In the genomic region with DNA sequence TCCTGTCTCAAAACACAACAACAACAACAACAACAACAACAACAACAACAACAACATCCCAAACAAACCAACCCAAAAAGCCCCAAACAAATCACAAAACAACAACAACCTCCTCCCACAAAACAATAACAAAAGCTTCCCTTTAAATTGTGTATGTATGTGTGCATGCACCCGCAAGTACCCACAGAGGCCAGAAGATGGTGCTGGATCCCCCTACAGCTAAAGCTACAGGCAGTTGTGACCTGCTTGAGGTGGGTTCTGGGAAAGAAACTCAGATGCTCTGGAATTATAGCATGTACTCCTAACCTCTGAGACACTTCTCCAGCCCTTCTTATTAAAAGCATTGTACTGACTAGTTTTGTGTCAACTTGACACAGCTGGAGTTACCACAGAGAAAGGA, we compare ENCODE assay signal across 9 mouse cellular contexts. TPM values are rescaled to one million over a fixed set of nuclear protein-coding genes. Genes with fewer than 3 reads are reported as not detected.
A peak's percentile ranks its signal among the peaks of the same experiment; 100 is the strongest.
DNase-seq lines count a peak whose midpoint lies in the region; ATAC-seq and TF ChIP-seq lines count a peak whose summit lies in the region.
"Had no signal": no experiment of that assay in that cellular context is flagged by ENCODE, and none has a peak within 500 bp of the region (broad histone marks: within the 10 kb centered on the region; RNA-seq: fewer than 3 reads in every experiment).

No protein-coding gene starts in this region.

- H3K9ac ChIP-seq in liver, embryonic 12.5 days: no peak overlapping the region
- H3K9ac ChIP-seq: stomach, embryonic 15.5 days had no signal

- no peaks in the 10 kb centered on the region for H3K36me3 ChIP-seq in liver, embryonic 12.5 days
- H3K36me3 ChIP-seq: stomach, embryonic 15.5 days had no signal

- no peak overlapping the region for H3K4me3 ChIP-seq in bone marrow macrophage, adult 2 months (ENCODE audit: insufficient read depth, low read length)
- no peak overlapping the region for H3K4me3 ChIP-seq in liver, embryonic 12.5 days
- H3K4me3 ChIP-seq: stomach, embryonic 15.5 days had no signal

- H3K27ac ChIP-seq in bone marrow macrophage, adult 2 months (ENCODE audit: insufficient read depth, low read depth, low read length): no peak overlapping the region
- no peak overlapping the region for H3K27ac ChIP-seq in liver, embryonic 12.5 days
- H3K27ac ChIP-seq: stomach, embryonic 15.5 days had no signal

- 63% methylated on average over 1 of the region's 1 CpGs for whole genome bisulfite sequencing in liver, embryonic 12.5 days (ENCODE audit: insufficient replicate concordance)

- peaks cover 5% of the 10 kb centered on the region for H3K4me1 ChIP-seq in bone marrow macrophage, adult 2 months (ENCODE audit: control insufficient read depth, insufficient read depth, low read length)
- H3K4me1 ChIP-seq in liver, embryonic 12.5 days: peaks cover 15% of the 10 kb centered on the region
- H3K4me1 ChIP-seq: stomach, embryonic 15.5 days had no signal

- 0 out of 2 replicates have a peak, but pooled peaks have one; percentile 59 for ATAC-seq in liver, embryonic 12.5 days

- TF ChIP-seq POLR2A in bone marrow macrophage, adult 2 months (IDR thresholded peaks at IDR 0.05; ENCODE audit: borderline replicate concordance, low read depth, low read length): no peak

- no peaks in the 10 kb centered on the region for H3K9me3 ChIP-seq in liver, embryonic 12.5 days (replicated peaks)
- H3K9me3 ChIP-seq: stomach, embryonic 15.5 days had no signal

- peaks cover 5% of the 10 kb centered on the region; the same call in 1 of the 2 replicates for H3K27me3 ChIP-seq in liver, embryonic 12.5 days (replicated peaks)
- H3K27me3 ChIP-seq: stomach, embryonic 15.5 days had no signal

- TF ChIP-seq CTCF in bone marrow macrophage, adult 2 months (IDR thresholded peaks at IDR 0.05; ENCODE audit: low read depth, low read length): peak; percentile 56

- H3K4me2 ChIP-seq in liver, embryonic 12.5 days: no peak overlapping the region
- H3K4me2 ChIP-seq: stomach, embryonic 15.5 days had no signal

- DNase-seq in heart, postnatal 4 days: peak; percentile 43
- no peak for DNase-seq in heart, adult 8-10 months (ENCODE audit: low spot score)
- peak; percentile 41 for DNase-seq in CD4-positive helper T cell, adult 2 months (ENCODE audit: low read depth, low spot score)
- DNase-seq in frontal cortex, postnatal 25 days (ENCODE audit: low spot score in 2 of 2): no peak
- DNase-seq in right cerebral cortex, postnatal 25 days: no peak
- no peak for DNase-seq in layer of hippocampus, postnatal 10 days (ENCODE audit: low spot score in 2 of 2)

RNA-seq across cellular contexts. Expression of gene Vps45, which starts 22.7 kb away (rescaled TPM):
- 10 to 100 TPM; 33.7 to 34.5 TPM for total RNA-seq in heart, postnatal 4 days (2021)
- total RNA-seq in heart, adult 8-10 months (2022): 10 to 100 TPM; 27.2 to 33.8 (median 30.0) TPM
- polyA plus RNA-seq in bone marrow macrophage, adult 2 months (2012; ENCODE audit: insufficient read depth, insufficient read length, missing spikeins): 18.6 and 22.9 TPM in 2 replicates
- polyA plus RNA-seq in liver, embryonic 12.5 days (2016; fragmentation: Nextera tagmentation; extraction: Ambion mirVana): 17.6 and 18.6 TPM in 2 replicates
- total RNA-seq in layer of hippocampus, postnatal 10 days (2021): 10 to 100 TPM; 41.9 to 42.2 TPM

RNA-seq across cellular contexts. Expression of gene Otud7b, which starts 23.3 kb away (rescaled TPM):
- 10 to 100 TPM; 45.7 to 47.4 TPM for total RNA-seq in heart, postnatal 4 days (2021)
- total RNA-seq in heart, adult 8-10 months (2022): 10 to 100 TPM; 55.4 to 63.1 (median 59.8) TPM
- 4.7 and 5.1 TPM in 2 replicates for polyA plus RNA-seq in bone marrow macrophage, adult 2 months (2012; ENCODE audit: insufficient read depth, insufficient read length, missing spikeins)
- 10.8 and 12.7 TPM in 2 replicates for polyA plus RNA-seq in liver, embryonic 12.5 days (2016; fragmentation: Nextera tagmentation; extraction: Ambion mirVana)
- total RNA-seq in layer of hippocampus, postnatal 10 days (2021): 10 to 100 TPM; 17.7 to 21.0 TPM

Comparison
In these comparisons a context has a peak if more than half of its experiments do, and no peak if none do; other contexts are left out.
1. DNase-seq: peak in heart, postnatal 4 days (single experiment) and CD4-positive helper T cell, adult 2 months (single experiment); none in heart, adult 8-10 months (single experiment), frontal cortex, postnatal 25 days (0 of 2), right cerebral cortex, postnatal 25 days (single experiment) and layer of hippocampus, postnatal 10 days (0 of 2).